Mouse (Mus musculus): Measurements from ENCODE around the gene Ttyh1. TPM values are rescaled to one million over a fixed set of nuclear protein-coding genes. Genes with fewer than 3 reads are reported as not detected.

Ttyh1 gene
- polyA plus RNA-seq, 1 experiment from 2014 or later = 0.38 TPM

- ATAC-seq (ENCODE audit: insufficient read depth) = no peak
- no peak overlapping the region for H3K4me2 ChIP-seq
- H3K27ac ChIP-seq (replicated peaks) = no peak overlapping the region
- H3K9ac ChIP-seq = no peak overlapping the region
- H3K9me3 ChIP-seq (replicated peaks) = no peaks in the 10 kb centered on the region
- H3K4me3 ChIP-seq (replicated peaks) = no peak overlapping the region
- peaks cover 43% of the 10 kb centered on the region for H3K27me3 ChIP-seq
- 43% methylated on average over 1 of the region's 1 CpGs for WGBS (ENCODE audit: insufficient replicate concordance)
- H3K4me1 ChIP-seq (replicated peaks) = peaks cover 7% of the 10 kb centered on the region; the same call in 1 of the 2 replicates
- H3K36me3 ChIP-seq (replicated peaks) = no peaks in the 10 kb centered on the region
These were observed 4.5 kb downstream of the Ttyh1 start for GRCm38 (mm10) chr7:4123732-4124131.

GRCm38 (mm10) chr7:4124315-4124759 lies 5.1 kb downstream of the Ttyh1 start:
- H3K9ac ChIP-seq = no peak overlapping the region
- peaks cover 37% of the 10 kb centered on the region for H3K27me3 ChIP-seq
- H3K36me3 ChIP-seq (replicated peaks) = no peaks in the 10 kb centered on the region
- 3% methylated on average over 10 of the region's 10 CpGs for WGBS (ENCODE audit: insufficient replicate concordance)
- peaks cover 5% of the 10 kb centered on the region; the same call in 1 of the 2 replicates for H3K4me1 ChIP-seq (replicated peaks)
- H3K4me3 ChIP-seq (replicated peaks) = no peak overlapping the region
- ATAC-seq (ENCODE audit: insufficient read depth) = 0 out of 2 replicates have a peak, but pooled peaks have one; percentile 31
- no peak overlapping the region for H3K27ac ChIP-seq (replicated peaks)
- H3K4me2 ChIP-seq = no peak overlapping the region
- H3K9me3 ChIP-seq (replicated peaks) = no peaks in the 10 kb centered on the region

GRCm38 (mm10) chr7:4124856-4125255 lies 5.6 kb downstream of the Ttyh1 start:
- H3K36me3 ChIP-seq (replicated peaks) = no peaks in the 10 kb centered on the region
- no peak for ATAC-seq (ENCODE audit: insufficient read depth)
- H3K9ac ChIP-seq = no peak overlapping the region
- no peak overlapping the region for H3K4me3 ChIP-seq (replicated peaks)
- no peaks in the 10 kb centered on the region for H3K4me1 ChIP-seq (replicated peaks)
- peaks cover 32% of the 10 kb centered on the region for H3K27me3 ChIP-seq
- no peaks in the 10 kb centered on the region for H3K9me3 ChIP-seq (replicated peaks)
- no peak overlapping the region for H3K27ac ChIP-seq (replicated peaks)
- no peak overlapping the region for H3K4me2 ChIP-seq
- 26% methylated on average over 5 of the region's 5 CpGs for WGBS (ENCODE audit: insufficient replicate concordance)

DNA sequence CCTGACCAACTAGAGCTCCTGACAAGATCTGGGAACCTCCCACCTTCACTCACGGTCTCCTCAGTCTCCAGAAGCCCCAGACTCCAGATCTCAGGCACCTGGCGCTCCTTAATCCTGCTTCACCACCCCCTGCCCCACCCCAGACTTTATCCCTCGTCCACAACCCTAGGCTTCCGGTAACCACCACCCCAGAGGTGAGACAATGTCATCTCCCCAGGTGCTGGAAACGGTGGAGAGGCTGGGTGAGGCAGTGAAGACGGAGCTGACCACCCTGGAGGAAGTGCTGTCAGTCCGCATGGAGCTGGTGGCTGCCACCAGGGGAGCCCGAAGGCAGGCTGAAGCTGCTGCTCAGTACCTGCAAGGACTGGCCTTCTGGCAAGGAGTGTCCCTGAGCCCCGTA lies 6.1 kb downstream of the Ttyh1 start:
- 21% methylated on average over 9 of the region's 9 CpGs for WGBS (ENCODE audit: insufficient replicate concordance)
- peaks cover 28% of the 10 kb centered on the region for H3K27me3 ChIP-seq
- H3K9me3 ChIP-seq (replicated peaks) = no peaks in the 10 kb centered on the region
- no peak overlapping the region for H3K27ac ChIP-seq (replicated peaks)
- H3K9ac ChIP-seq = no peak overlapping the region
- H3K4me3 ChIP-seq (replicated peaks) = no peak overlapping the region
- no peak overlapping the region for H3K4me2 ChIP-seq
- H3K36me3 ChIP-seq (replicated peaks) = no peaks in the 10 kb centered on the region
- H3K4me1 ChIP-seq (replicated peaks) = no peaks in the 10 kb centered on the region
- ATAC-seq (ENCODE audit: insufficient read depth) = no peak

DNA sequence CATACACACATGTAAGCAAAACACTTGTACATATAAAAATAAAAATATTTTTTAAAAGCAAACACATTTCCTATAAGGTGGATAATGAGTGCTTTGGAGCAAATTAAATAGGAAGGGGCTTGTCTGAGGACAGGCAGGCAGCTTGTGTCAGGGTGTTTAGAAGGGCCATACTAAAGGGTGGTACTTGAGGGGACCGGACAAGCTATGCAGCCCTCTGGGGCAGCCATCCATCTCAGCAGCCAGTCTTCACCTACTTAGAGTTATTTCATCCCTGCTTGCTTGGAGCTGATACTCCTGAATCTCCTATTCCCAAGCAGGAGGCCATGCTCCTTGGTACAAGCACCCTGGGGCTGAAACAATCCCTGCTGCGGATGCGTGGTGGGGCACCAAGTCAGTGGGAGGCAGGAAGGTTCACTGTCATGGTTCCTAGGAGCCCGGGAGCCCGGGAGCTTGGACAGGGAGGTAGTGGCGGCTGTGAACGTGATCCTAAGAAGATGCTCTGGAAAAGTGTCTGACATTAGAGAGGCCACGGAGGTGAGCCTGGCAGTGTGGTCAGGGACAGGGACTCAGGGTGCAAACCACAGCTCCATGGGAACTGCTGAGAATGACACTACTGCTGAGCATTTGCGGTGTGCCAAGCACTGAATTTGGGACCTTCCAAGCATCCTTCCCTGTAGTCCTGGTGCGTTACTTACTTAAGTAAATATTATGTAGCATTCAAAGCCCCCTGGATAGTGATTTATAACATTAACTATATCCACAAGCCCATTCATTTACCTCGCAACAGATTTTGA lies 8.0 kb downstream of the Ttyh1 start:
- H3K9ac ChIP-seq = no peak overlapping the region
- 0 out of 2 replicates have a peak, but pooled peaks cover 7% of the 10 kb centered on the region for H3K4me1 ChIP-seq (replicated peaks)
- H3K36me3 ChIP-seq (replicated peaks) = no peaks in the 10 kb centered on the region
- H3K4me3 ChIP-seq (replicated peaks) = no peak overlapping the region
- 65% methylated on average over 11 of the region's 11 CpGs for WGBS (ENCODE audit: insufficient replicate concordance)
- H3K9me3 ChIP-seq (replicated peaks) = no peaks in the 10 kb centered on the region
- no peak for ATAC-seq (ENCODE audit: insufficient read depth)
- no peak overlapping the region for H3K4me2 ChIP-seq
- peaks cover 12% of the 10 kb centered on the region; the same call in 1 of the 2 replicates for H3K27me3 ChIP-seq
- H3K27ac ChIP-seq (replicated peaks) = no peak overlapping the region

DNA sequence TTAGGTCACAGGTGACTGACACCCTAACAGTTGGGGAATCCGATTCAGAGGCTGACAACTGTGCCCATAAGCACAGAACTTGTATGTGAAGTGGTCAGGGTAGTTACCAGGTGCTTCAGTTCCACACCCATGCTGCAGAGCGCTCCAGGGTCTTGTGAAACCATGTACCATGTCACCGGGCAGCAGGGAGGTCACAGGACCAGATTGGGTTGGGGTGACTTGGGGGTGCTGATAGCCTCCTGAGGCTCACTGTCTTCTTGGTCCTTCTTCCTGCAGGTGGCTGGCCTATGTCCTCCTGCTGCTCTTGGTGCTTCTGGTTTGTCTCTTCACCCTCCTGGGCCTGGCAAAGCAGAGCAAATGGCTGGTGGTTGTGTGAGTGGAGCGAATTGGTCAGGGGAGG lies 8.7 kb downstream of the Ttyh1 start:
- Histone ChIP-seq H3K36me3 (replicated peaks) (no peaks in the 10 kb centered on the region), H3K9ac (no peak overlapping the region), H3K4me2 (no peak overlapping the region), H3K4me3 (replicated peaks) (no peak overlapping the region), H3K27ac (replicated peaks) (no peak overlapping the region), H3K27me3 (0 out of 2 replicates have a peak, but pooled peaks cover 5% of the 10 kb centered on the region), H3K4me1 (replicated peaks) (0 out of 2 replicates have a peak, but pooled peaks cover 7% of the 10 kb centered on the region), H3K9me3 (replicated peaks) (no peaks in the 10 kb centered on the region)
- ATAC-seq (ENCODE audit: insufficient read depth) = no peak
- WGBS (ENCODE audit: insufficient replicate concordance) = 65% methylated on average over 4 of the region's 4 CpGs

DNA sequence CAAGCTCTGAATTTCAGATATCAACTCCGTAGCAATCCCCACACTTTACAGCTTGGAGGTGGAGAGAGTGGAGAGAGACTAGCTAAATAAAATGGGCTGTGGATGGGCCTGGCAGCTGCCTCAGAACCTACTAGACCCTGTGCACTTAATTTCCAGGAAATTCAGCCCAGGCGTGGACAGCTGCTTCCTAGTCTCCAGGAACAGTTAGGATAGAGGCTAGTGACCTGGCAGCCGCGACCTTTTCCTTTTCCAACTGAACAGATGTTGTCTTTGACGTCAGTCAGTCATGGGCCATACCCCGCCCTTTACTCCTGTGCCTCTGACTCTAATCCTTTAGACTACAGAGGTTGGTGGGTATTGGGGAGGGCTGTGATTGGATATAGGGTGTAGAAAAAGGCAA lies 9.7 kb downstream of the Ttyh1 start:
- no peak for ATAC-seq (ENCODE audit: insufficient read depth)
- H3K9me3 ChIP-seq (replicated peaks) = no peaks in the 10 kb centered on the region
- 49% methylated on average over 6 of the region's 6 CpGs for whole genome bisulfite sequencing (ENCODE audit: insufficient replicate concordance)
- H3K27ac ChIP-seq (replicated peaks) = no peak overlapping the region
- 0 out of 2 replicates have a peak, but pooled peaks cover 7% of the 10 kb centered on the region for H3K4me1 ChIP-seq (replicated peaks)
- H3K36me3 ChIP-seq (replicated peaks) = no peaks in the 10 kb centered on the region
- H3K9ac ChIP-seq = no peak overlapping the region
- no peaks in the 10 kb centered on the region for H3K27me3 ChIP-seq
- H3K4me3 ChIP-seq (replicated peaks) = no peak overlapping the region
- H3K4me2 ChIP-seq = no peak overlapping the region

- Histone ChIP-seq H3K9me3 (replicated peaks) (no peaks in the 10 kb centered on the region), H3K27me3 (no peaks in the 10 kb centered on the region), H3K4me3 (replicated peaks) (no peak overlapping the region), H3K4me2 (no peak overlapping the region), H3K9ac (no peak overlapping the region), H3K27ac (replicated peaks) (no peak overlapping the region), H3K36me3 (replicated peaks) (no peaks in the 10 kb centered on the region), H3K4me1 (replicated peaks) (peaks cover 18% of the 10 kb centered on the region)
- ATAC-seq (ENCODE audit: insufficient read depth) = peak; percentile 56; the same call in 1 of the 2 replicates
- 32% methylated on average over 13 of the region's 13 CpGs for WGBS (ENCODE audit: insufficient replicate concordance)
These were observed 11.7 kb downstream of the Ttyh1 start for GRCm38 (mm10) chr7:4130686-4131452.

DNA sequence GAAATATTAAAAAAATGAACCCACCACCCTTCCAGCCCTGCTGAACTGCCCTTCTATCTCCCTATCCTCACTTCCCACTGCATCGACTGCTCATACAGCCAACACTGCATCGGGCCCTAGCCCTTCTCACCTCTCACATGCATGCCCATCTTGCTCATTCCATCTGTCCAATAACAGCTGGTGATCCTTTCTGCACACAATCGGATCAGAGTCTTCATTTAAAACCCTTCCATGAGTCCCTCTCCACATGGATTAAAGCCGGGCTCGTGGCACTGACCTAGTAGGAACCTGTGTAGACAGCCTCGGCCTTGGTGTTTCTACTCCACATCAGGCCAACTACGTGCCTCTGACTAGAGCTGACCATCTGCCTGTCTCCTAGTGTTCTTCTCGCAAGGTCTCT lies 12.8 kb downstream of the Ttyh1 start:
- Histone ChIP-seq H3K27ac (replicated peaks) (no peak overlapping the region), H3K27me3 (no peaks in the 10 kb centered on the region), H3K9me3 (replicated peaks) (no peaks in the 10 kb centered on the region), H3K4me3 (replicated peaks) (no peak overlapping the region), H3K9ac (no peak overlapping the region), H3K36me3 (replicated peaks) (no peaks in the 10 kb centered on the region), H3K4me2 (no peak overlapping the region), H3K4me1 (replicated peaks) (peaks cover 23% of the 10 kb centered on the region)
- ATAC-seq (ENCODE audit: insufficient read depth) = no peak
- 81% methylated on average over 8 of the region's 8 CpGs for WGBS (ENCODE audit: insufficient replicate concordance)

DNA sequence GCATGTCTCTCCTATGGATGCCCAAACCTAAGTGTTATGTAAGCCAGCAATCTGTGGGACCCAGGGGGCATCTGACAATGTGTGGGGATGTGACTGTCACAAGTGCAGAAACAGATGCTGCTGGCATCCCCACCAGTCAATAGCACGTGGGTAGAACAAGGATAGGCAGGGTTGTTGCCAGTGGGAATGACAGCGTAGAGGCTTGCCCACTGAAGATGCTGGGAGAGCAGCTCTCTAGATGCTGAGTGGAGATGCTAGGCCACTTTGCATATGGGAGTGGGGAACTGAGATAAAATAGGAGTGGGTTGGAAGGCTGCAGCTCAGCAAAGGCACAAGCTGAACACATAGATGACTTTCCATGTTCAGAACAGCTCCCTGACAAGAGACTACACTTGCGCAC lies 13.4 kb downstream of the Ttyh1 start:
- H3K4me1 ChIP-seq (replicated peaks) = peaks cover 26% of the 10 kb centered on the region
- no peak overlapping the region for H3K9ac ChIP-seq
- H3K9me3 ChIP-seq (replicated peaks) = no peaks in the 10 kb centered on the region
- no peaks in the 10 kb centered on the region for H3K27me3 ChIP-seq
- H3K36me3 ChIP-seq (replicated peaks) = no peaks in the 10 kb centered on the region
- no peak overlapping the region for H3K4me2 ChIP-seq
- no peak overlapping the region for H3K27ac ChIP-seq (replicated peaks)
- ATAC-seq (ENCODE audit: insufficient read depth) = no peak
- no peak overlapping the region for H3K4me3 ChIP-seq (replicated peaks)
- WGBS (ENCODE audit: insufficient replicate concordance) = 78% methylated on average over 3 of the region's 3 CpGs

- Histone ChIP-seq H3K27ac (replicated peaks) (no peak overlapping the region), H3K4me2 (no peak overlapping the region), H3K9me3 (replicated peaks) (no peaks in the 10 kb centered on the region), H3K36me3 (replicated peaks) (peaks cover under 1% of the 10 kb centered on the region; the same call in 1 of the 2 replicates), H3K4me3 (replicated peaks) (no peak overlapping the region), H3K9ac (no peak overlapping the region), H3K27me3 (no peaks in the 10 kb centered on the region), H3K4me1 (replicated peaks) (peaks cover 30% of the 10 kb centered on the region)
- 77% methylated on average over 7 of the region's 7 CpGs for WGBS (ENCODE audit: insufficient replicate concordance)
- no peak for ATAC-seq (ENCODE audit: insufficient read depth)
These were observed 13.8 kb downstream of the Ttyh1 start for GRCm38 (mm10) chr7:4132998-4133397.
